Mouse (Mus musculus): ENCODE results near the gene Hs1bp3. TPM values are rescaled to one million over a fixed set of nuclear protein-coding genes. Genes with fewer than 3 reads are reported as not detected.

Gene Hs1bp3
- polyA plus RNA-seq, 1 experiment from 2014 or later: 16.5 TPM

DNA sequence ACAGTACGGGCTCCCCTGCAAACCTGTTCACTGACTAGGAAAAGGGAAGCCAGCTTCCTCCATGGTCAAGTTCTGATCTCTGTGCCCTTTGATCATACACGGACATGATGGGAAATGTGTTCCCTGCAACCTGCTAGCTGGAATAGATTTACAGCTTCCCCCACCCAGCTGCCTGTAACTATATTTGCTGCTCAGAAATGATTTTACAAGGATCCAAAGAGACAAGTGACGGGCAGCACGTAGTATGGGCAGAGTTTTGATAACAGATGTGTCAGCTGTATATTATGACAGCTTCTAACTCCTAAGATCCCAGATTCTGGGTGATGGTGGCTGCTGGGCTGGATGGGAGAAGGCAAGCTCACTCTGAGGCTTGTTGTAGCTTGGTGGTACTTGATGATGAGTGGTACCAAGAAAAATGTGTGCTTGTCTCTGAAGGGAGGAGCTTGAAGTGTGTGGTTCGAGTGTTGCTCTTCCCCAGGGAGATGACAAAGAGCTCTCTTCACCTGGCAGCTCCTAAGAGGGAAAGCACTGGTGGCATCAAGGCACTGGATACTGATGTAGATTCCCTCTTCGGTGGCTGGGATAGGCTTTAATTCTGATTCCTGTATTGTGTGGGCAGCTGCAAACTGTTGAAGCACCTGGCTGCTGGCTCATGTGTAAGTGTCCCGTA is 59.4 kb downstream of the Hs1bp3 start:
- no peaks in the 10 kb centered on the region for H3K9me3 ChIP-seq (replicated peaks)
- no peaks in the 10 kb centered on the region for H3K36me3 ChIP-seq
- H3K9ac ChIP-seq: no peak overlapping the region
- H3K4me1 ChIP-seq: peaks cover 3% of the 10 kb centered on the region; the same call in 1 of the 2 replicates
- H3K4me3 ChIP-seq (replicated peaks): no peak overlapping the region
- 70% methylated on average over 7 of the region's 7 CpGs for WGBS
- no peaks in the 10 kb centered on the region for H3K27me3 ChIP-seq
- no peak for ATAC-seq (replicated peaks; ENCODE audit: low FRiP score)
- no peak overlapping the region for H3K27ac ChIP-seq
- H3K4me2 ChIP-seq: no peak overlapping the region

DNA sequence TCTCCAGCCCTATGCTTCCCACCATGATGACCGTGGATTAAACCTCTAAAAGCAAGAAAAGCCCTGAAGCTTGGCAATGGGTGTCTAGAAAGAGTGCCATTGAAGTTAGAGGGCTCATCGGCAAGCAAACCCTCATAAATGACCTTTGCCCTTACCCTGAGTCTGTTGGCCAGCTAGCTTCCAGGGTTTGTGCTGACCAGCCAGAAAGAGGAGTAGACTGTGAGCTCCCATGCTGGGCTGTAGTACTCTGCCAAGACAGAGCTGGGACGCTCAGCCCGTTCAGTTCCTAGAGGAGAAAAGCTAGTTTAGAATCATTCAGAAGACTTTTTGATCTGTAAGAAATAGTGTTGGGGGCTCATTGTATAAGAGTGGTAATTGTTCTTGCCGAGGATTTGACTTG is 60.5 kb downstream of the Hs1bp3 start:
- H3K9me3 ChIP-seq (replicated peaks): no peaks in the 10 kb centered on the region
- no peaks in the 10 kb centered on the region for H3K27me3 ChIP-seq
- peaks cover 3% of the 10 kb centered on the region; the same call in 1 of the 2 replicates for H3K4me1 ChIP-seq
- ATAC-seq (replicated peaks; ENCODE audit: low FRiP score): no peak
- H3K4me3 ChIP-seq (replicated peaks): no peak overlapping the region
- no peak overlapping the region for H3K4me2 ChIP-seq
- H3K27ac ChIP-seq: no peak overlapping the region
- no peaks in the 10 kb centered on the region for H3K36me3 ChIP-seq
- WGBS: 86% methylated on average over 5 of the region's 5 CpGs
- no peak overlapping the region for H3K9ac ChIP-seq

DNA sequence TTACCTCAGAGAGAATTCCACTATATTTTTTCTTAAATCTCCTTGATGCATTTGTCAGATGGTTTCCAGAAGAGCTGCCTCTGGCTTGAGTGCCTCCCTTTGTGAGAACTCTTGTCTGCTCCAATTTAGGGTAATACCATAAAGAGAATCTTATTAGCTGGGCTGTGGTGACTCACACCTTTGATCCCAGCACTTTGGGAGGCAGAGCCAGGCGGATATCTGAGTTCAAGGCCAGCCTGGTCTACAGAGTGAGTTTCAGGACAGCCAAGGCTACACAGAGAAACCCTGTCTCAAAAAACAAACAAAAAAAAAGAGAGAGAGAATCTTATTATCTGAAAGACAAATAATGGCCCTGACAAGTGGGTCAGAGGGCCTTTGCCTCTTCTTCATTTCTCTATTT is 63.9 kb downstream of the Hs1bp3 start:
- WGBS: 89% methylated on average over 1 of the region's 1 CpGs
- Histone ChIP-seq H3K9me3 (replicated peaks) (no peaks in the 10 kb centered on the region), H3K4me2 (no peak overlapping the region), H3K27me3 (no peaks in the 10 kb centered on the region), H3K4me1 (peaks cover 13% of the 10 kb centered on the region), H3K4me3 (replicated peaks) (no peak overlapping the region), H3K27ac (no peak overlapping the region), H3K9ac (no peak overlapping the region), H3K36me3 (no peaks in the 10 kb centered on the region)
- no peak for ATAC-seq (replicated peaks; ENCODE audit: low FRiP score)

DNA sequence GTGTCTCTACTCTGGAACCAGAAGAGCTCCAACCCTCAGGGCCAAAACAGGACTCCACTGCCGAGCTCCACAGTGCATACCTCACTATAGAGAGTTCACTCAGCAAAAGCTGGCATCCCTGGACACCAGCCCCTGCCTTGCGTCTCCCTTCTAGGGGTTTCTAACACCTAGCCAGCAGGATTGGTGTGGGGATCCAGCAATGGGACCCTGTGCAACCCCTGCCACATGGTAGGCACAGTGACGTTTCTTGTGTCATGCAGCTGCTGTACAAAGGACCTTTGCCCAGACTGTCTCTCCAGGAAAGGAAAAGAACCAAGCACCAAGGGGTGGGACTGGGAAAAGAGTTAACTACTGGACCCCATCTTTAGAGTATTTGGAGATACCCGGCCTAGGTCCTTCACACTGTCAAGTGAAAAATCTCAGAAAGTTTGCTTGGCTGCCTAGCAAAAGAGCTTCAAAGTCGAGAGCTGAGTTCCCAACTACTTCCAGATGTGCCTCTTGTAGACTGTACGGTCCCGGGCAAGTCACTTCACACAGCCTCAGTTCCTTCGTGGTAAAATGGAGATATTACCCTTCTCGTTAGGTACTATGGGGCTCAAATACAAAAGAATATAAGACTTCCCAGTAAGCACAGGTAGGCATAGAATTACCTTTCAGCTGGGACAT is 64.9 kb downstream of the Hs1bp3 start:
- Histone ChIP-seq H3K27me3 (no peaks in the 10 kb centered on the region), H3K9ac (no peak overlapping the region), H3K4me3 (replicated peaks) (no peak overlapping the region), H3K4me2 (no peak overlapping the region), H3K9me3 (replicated peaks) (no peaks in the 10 kb centered on the region), H3K27ac (no peak overlapping the region), H3K4me1 (peaks cover 13% of the 10 kb centered on the region), H3K36me3 (no peaks in the 10 kb centered on the region)
- 73% methylated on average over 9 of the region's 9 CpGs for WGBS
- ATAC-seq (replicated peaks; ENCODE audit: low FRiP score): no peak

DNA sequence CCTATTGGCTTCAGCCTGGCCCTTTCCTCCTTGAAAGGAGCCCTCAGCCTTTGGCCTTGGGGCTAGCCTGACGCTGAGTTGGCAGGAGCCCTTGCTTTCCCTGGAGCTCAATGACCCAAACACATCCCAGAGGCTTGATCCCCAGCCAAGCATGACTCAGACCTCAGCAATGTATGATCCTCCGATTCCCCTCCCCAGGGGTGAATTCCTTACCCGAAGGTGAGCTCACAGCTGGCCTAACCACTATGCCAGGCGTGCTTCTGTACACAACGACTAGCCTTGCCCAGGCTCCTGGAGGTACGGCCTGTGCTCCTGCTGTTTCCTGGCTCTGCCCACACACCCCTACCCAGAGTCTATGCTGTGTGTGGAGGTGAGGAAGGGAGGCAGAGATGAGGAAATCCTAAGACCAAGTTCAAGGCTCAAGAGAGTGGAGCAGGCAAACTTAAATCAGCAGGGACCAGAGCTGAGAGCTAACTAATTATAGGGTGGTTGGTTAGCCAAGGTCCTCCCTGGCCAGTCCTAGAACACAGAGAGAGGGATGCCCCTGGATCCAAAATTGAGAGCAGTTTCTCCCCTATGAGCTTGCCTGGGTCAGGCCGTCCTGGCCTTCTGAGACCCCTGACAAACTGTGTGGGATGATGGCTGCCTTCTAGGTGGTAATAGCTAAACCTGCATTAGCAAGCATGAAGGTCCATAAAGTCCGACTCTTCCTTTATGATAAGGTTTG is 66.7 kb downstream of the Hs1bp3 start:
- Histone ChIP-seq H3K27ac (peak overlapping the region; percentile 20; the same call in 1 of the 2 replicates), H3K9me3 (replicated peaks) (no peaks in the 10 kb centered on the region), H3K27me3 (no peaks in the 10 kb centered on the region), H3K9ac (no peak overlapping the region), H3K36me3 (no peaks in the 10 kb centered on the region), H3K4me1 (peaks cover 13% of the 10 kb centered on the region), H3K4me3 (replicated peaks) (no peak overlapping the region), H3K4me2 (no peak overlapping the region)
- WGBS: 39% methylated on average over 8 of the region's 8 CpGs
- ATAC-seq (replicated peaks; ENCODE audit: low FRiP score): peak; percentile 77

DNA sequence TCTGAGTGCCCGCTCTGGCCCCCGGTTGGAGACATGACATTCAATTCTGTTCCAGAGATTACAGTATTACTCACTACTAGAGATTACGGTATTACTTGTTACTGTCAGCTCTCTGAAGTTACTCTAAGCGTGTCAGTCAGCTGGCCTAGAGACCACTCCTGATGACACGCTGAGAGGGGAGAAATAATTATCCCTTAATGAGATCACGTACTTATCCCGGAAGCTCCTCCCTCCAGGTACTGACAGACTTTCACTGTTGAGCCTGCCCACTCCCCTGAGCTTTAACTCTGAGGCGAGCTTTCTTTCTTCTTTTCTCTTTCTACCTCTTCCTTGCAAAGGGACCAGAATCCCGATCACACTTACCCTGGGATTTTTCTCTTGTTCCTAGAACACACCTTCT is 67.7 kb downstream of the Hs1bp3 start:
- 73% methylated on average over 9 of the region's 9 CpGs for WGBS
- no peak for ATAC-seq (replicated peaks; ENCODE audit: low FRiP score)
- no peak overlapping the region for H3K4me3 ChIP-seq (replicated peaks)
- H3K4me1 ChIP-seq: peaks cover 15% of the 10 kb centered on the region
- H3K36me3 ChIP-seq: no peaks in the 10 kb centered on the region
- H3K9me3 ChIP-seq (replicated peaks): no peaks in the 10 kb centered on the region
- H3K4me2 ChIP-seq: no peak overlapping the region
- H3K27ac ChIP-seq: no peak overlapping the region
- no peaks in the 10 kb centered on the region for H3K27me3 ChIP-seq
- H3K9ac ChIP-seq: no peak overlapping the region

DNA sequence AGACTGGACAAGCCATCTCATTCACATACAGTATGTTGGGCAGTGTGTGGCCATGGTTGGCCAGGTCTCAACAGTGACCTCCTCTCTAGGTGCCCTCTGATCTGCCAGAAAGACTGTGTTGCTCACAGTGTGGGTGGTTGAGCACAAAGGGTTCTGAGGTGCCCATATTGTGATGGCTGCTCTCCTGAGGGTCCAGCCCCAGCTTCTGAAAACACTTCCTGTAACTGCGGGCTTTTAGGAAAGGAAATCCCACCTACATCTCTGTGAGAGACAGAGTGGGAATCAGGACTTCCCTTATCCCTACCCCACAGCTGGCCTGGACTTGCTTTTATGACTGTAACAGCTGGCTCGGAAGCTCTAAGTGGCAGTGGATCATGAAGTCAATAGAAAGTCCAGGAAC is 68.7 kb downstream of the Hs1bp3 start:
- no peak overlapping the region for H3K27ac ChIP-seq
- no peaks in the 10 kb centered on the region for H3K27me3 ChIP-seq
- WGBS: 69% methylated on average over 2 of the region's 2 CpGs
- H3K36me3 ChIP-seq: no peaks in the 10 kb centered on the region
- H3K4me2 ChIP-seq: no peak overlapping the region
- no peaks in the 10 kb centered on the region for H3K9me3 ChIP-seq (replicated peaks)
- H3K4me1 ChIP-seq: peaks cover 25% of the 10 kb centered on the region
- no peak overlapping the region for H3K4me3 ChIP-seq (replicated peaks)
- ATAC-seq (replicated peaks; ENCODE audit: low FRiP score): no peak
- H3K9ac ChIP-seq: no peak overlapping the region

DNA sequence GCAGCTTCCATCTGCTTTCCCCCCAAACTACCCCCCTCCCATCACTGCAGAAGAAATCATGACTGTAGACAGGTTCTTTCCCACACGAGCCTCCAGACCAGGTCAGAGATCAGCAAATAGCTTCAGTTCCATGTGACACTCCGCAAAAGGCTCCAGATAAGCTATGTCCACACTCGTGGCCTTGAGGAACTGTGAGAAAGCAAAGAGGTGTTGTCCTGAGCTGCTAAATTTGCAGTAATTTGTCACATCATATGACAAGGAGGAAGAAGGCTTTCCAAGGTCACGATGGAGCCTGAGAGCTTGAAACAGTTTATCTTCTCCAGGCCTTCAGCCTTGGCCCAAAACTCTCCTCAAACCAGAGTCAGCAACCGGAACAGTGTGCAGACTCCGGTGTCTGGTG is 70.6 kb downstream of the Hs1bp3 start:
- no peak overlapping the region for H3K4me3 ChIP-seq (replicated peaks)
- ATAC-seq (replicated peaks; ENCODE audit: low FRiP score): no peak
- no peaks in the 10 kb centered on the region for H3K27me3 ChIP-seq
- H3K36me3 ChIP-seq: no peaks in the 10 kb centered on the region
- H3K9ac ChIP-seq: no peak overlapping the region
- peaks cover 25% of the 10 kb centered on the region for H3K4me1 ChIP-seq
- WGBS: 74% methylated on average over 6 of the region's 6 CpGs
- no peak overlapping the region for H3K4me2 ChIP-seq
- no peak overlapping the region for H3K27ac ChIP-seq
- H3K9me3 ChIP-seq (replicated peaks): no peaks in the 10 kb centered on the region

DNA sequence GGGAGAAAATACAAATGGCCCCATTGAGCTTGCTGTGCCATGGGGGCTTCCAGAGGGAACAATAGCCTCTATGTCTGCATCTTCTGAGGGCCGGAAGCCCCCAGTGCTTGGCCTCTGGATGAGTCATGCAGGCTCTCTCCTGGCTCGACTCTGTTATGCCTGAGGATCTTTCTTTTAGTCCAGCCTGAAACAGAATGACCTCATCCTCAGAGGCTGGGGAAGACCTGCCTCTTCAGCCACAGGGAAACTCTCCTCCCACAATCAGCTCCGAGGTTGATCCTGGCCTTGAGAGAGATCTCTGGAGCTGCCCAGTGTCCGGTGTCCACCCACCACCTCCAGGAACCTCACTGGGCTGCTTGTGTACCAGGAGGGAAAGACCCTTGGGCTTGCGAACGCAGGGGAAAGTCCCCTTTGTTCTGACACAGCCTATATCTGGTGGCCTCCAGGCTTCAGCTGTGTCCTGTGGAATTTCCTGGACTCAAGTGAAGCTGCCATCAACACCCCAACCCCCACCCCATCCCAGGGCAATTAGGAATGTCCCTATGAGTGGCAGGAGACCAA is 73.3 kb downstream of the Hs1bp3 start:
- no peaks in the 10 kb centered on the region for H3K27me3 ChIP-seq
- H3K9me3 ChIP-seq (replicated peaks): no peaks in the 10 kb centered on the region
- peaks cover 12% of the 10 kb centered on the region for H3K4me1 ChIP-seq
- ATAC-seq (replicated peaks; ENCODE audit: low FRiP score): peak; percentile 77
- no peak overlapping the region for H3K4me3 ChIP-seq (replicated peaks)
- no peaks in the 10 kb centered on the region for H3K36me3 ChIP-seq
- H3K9ac ChIP-seq: no peak overlapping the region
- H3K4me2 ChIP-seq: no peak overlapping the region
- peak overlapping the region; percentile 77 for H3K27ac ChIP-seq
- WGBS: 55% methylated on average over 6 of the region's 6 CpGs

DNA sequence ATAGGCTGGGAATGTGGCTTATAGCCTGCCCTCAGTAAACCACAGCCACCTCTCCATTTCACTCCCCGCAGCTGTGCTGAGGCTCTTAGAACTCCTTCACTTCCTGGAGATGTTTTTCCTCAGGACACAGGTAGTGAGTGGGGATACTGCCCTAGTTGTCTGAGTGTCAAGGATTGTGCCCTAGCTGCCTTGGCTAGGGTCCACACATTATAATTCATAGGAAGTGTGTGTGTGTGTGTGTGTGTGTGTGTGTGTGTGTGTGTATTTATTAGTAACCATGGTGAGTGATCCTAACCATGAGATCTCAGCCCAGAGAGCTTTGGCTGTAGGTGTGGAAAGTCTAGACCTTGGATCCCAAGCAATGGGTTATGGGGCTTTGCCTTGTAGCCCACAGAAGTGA is 74.0 kb downstream of the Hs1bp3 start:
- no peaks in the 10 kb centered on the region for H3K27me3 ChIP-seq
- ATAC-seq (replicated peaks; ENCODE audit: low FRiP score): no peak
- no peak overlapping the region for H3K9ac ChIP-seq
- H3K36me3 ChIP-seq: no peaks in the 10 kb centered on the region
- peaks cover 12% of the 10 kb centered on the region for H3K4me1 ChIP-seq
- H3K4me2 ChIP-seq: no peak overlapping the region
- peak overlapping the region; percentile 77; the same call in 1 of the 2 replicates for H3K27ac ChIP-seq
- WGBS: 67% methylated on average over 1 of the region's 1 CpGs
- H3K9me3 ChIP-seq (replicated peaks): no peaks in the 10 kb centered on the region
- H3K4me3 ChIP-seq (replicated peaks): no peak overlapping the region

DNA sequence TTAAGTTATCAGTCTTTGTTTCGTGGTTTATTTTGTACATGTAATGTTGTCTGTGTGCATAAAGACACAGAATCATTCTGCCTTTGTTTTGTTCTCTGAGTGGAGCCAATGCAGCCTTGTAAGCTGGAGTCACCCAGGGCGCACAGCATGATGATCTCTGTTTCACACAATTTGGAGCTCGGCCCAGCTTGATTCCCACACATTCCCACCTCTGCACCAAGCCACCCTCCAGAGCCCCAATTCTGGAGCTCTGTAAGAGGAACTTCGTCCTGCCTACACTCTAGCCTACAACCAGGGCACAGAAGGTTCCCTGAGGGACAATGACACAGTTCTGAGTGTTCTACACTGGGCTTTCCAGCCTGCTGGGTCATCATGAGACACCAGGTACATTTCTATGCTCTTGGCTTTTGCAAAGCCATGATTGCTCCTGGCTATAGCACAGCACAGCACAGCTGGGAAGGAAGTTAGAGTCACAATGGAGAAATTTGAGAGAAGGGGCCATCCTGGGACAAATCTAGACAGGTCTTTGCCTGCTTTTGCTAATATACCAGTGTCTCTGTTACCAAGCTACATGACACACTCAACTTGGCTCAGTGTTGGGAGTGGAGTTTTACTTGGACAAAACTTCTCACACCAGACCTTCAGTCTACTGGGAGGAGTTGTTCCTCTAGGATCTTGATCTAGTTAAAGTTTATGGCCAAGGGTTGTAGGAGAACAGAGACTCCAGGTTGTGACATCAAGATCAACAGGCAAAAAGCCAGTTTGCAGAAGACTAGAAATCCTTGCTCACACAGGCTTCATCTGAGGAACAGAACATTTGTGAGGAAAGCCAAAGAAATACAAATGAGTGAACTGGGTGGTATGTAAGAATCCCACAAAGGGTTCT is 75.5 kb downstream of the Hs1bp3 start:
- Histone ChIP-seq H3K9ac (no peak overlapping the region), H3K4me2 (no peak overlapping the region), H3K36me3 (no peaks in the 10 kb centered on the region), H3K27ac (no peak overlapping the region), H3K4me1 (peaks cover 12% of the 10 kb centered on the region), H3K27me3 (no peaks in the 10 kb centered on the region), H3K4me3 (replicated peaks) (no peak overlapping the region), H3K9me3 (replicated peaks) (no peaks in the 10 kb centered on the region)
- WGBS: 90% methylated on average over 4 of the region's 4 CpGs
- no peak for ATAC-seq (replicated peaks; ENCODE audit: low FRiP score)

Measured in kidney, embryonic 15.5 days (tissue).